Mouse (Mus musculus): ENCODE results near the gene Hk3. TPM values are rescaled to one million over a fixed set of nuclear protein-coding genes. Genes with fewer than 3 reads are reported as not detected.

The Hk3 gene
- total RNA-seq (2021): under 1 TPM; 0.87 to 0.89 TPM

GRCm38 (mm10) chr13:55021194-55021779, at the start of gene Hk3:
TSS of gene Hk3 (minus strand) at chr13:55021385.
- intact Hi-C loops (cut with DNase I): no loop called here
- DNase-seq: peak in 1 of 2 experiments; percentile 10

GRCm38 (mm10) chr13:55069719-55070118, 48.5 kb upstream of the Hk3 start:
- intact Hi-C loops (cut with DNase I): no loop called here
- DNase-seq: no peak

- no peak for DNase-seq
- intact Hi-C loops (cut with DNase I): no loop called here
Observed at GRCm38 (mm10) chr13:55063276-55063675, 42.1 kb upstream of the Hk3 start.

GRCm38 (mm10) chr13:55058042-55058441, 36.9 kb upstream of the Hk3 start:
- peak in 1 of 2 experiments; percentile 14 for DNase-seq
- intact Hi-C loops (cut with DNase I): loop anchor here (5.0 kb wide), 1 partner anchor 261 kb away; no protein-coding TSS in a partner anchor

- intact Hi-C loops (cut with DNase I): no loop called here
Observed at GRCm38 (mm10) chr13:55047706-55048105, 26.5 kb upstream of the Hk3 start.

GRCm38 (mm10) chr13:55040016-55040415, 18.8 kb upstream of the Hk3 start:
- no peak for DNase-seq
- intact Hi-C loops (cut with DNase I): no loop called here

More at GRCm38 (mm10) chr13:55047706-55048105, 26.5 kb upstream of the Hk3 start:
- DNase-seq: no peak

GRCm38 (mm10) chr13:55024215-55024614, 3.0 kb upstream of the Hk3 start:
- intact Hi-C loops (cut with DNase I): no loop called here
- DNase-seq: no peak

- DNase-seq: peak; percentile 18 to 21
- intact Hi-C loops (cut with DNase I): no loop called here
Observed at GRCm38 (mm10) chr13:55022715-55023114, 1.5 kb upstream of the Hk3 start.

GRCm38 (mm10) chr13:55022256-55022655, 1.1 kb upstream of the Hk3 start:
- no peak for DNase-seq
- intact Hi-C loops (cut with DNase I): no loop called here

GRCm38 (mm10) chr13:55020051-55020450, 1.1 kb downstream of the Hk3 start:
- DNase-seq: no peak
- intact Hi-C loops (cut with DNase I): no loop called here

- no peak for DNase-seq
- intact Hi-C loops (cut with DNase I): no loop called here
Observed at GRCm38 (mm10) chr13:55019181-55019580, 2.0 kb downstream of the Hk3 start.

- DNase-seq: no peak
Observed at GRCm38 (mm10) chr13:55018700-55019099, 2.5 kb downstream of the Hk3 start.

GRCm38 (mm10) chr13:55017898-55018599, 3.1 kb downstream of the Hk3 start:
- DNase-seq: no peak
- intact Hi-C loops (cut with DNase I): no loop called here

More at GRCm38 (mm10) chr13:55018700-55019099, 2.5 kb downstream of the Hk3 start:
- intact Hi-C loops (cut with DNase I): no loop called here

GRCm38 (mm10) chr13:55017154-55017897, 3.9 kb downstream of the Hk3 start:
- intact Hi-C loops (cut with DNase I): no loop called here
- no peak for DNase-seq

GRCm38 (mm10) chr13:55014451-55014850, 6.7 kb downstream of the Hk3 start:
- no peak for DNase-seq
- intact Hi-C loops (cut with DNase I): no loop called here

- DNase-seq: no peak
- intact Hi-C loops (cut with DNase I): no loop called here
Observed at GRCm38 (mm10) chr13:55013702-55014344, 7.4 kb downstream of the Hk3 start.

GRCm38 (mm10) chr13:55011981-55012478, 9.2 kb downstream of the Hk3 start:
- intact Hi-C loops (cut with DNase I): no loop called here
- DNase-seq: no peak

GRCm38 (mm10) chr13:55011103-55011502, 10.1 kb downstream of the Hk3 start:
- intact Hi-C loops (cut with DNase I): no loop called here
- DNase-seq: no peak

GRCm38 (mm10) chr13:55008589-55008988, 12.6 kb downstream of the Hk3 start:
- DNase-seq: no peak
- intact Hi-C loops (cut with DNase I): no loop called here

GRCm38 (mm10) chr13:55006415-55006742, 14.8 kb downstream of the Hk3 start:
- no peak for DNase-seq
- intact Hi-C loops (cut with DNase I): no loop called here
